Comparison of ENCODE assay signal across 19 mouse cellular contexts in the genomic region with DNA sequence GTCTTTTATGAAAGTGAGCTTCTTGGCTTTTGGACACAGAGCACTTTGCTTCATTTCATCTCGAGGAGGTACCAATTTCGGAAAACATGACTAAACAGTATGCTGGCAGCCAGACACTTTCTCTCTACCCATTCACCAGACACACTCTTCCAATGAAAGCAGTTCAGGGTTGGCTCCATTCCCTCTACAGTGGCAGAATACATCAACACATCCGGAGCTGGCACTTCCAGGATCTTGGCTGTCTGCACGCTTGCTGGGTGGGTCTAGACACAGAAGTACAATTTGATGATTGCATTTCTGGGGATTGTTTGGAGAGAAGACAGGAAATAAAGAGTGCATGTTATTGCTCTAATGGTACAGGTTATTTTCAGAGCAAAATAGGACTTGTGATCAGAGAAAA. TPM values are rescaled to one million over a fixed set of nuclear protein-coding genes. Genes with fewer than 3 reads are reported as not detected.
DNase-seq lines count a peak whose midpoint lies in the region; TF ChIP-seq lines count a peak whose summit lies in the region.
"Had no signal": no experiment of that assay in that cellular context is flagged by ENCODE, and none has a peak within 500 bp of the region (broad histone marks: within the 10 kb centered on the region; RNA-seq: fewer than 3 reads in every experiment).

No protein-coding gene starts in this region.

- H3K4me3 ChIP-seq in lung, adult 2 months (replicated peaks; ENCODE audit: extremely low read depth, low read depth, low read length), result no peak overlapping the region
- H3K4me3 ChIP-seq: erythroblast, embryonic 14.5 days; liver, embryonic 13.5 days; megakaryocyte, embryonic 14.5 days had no signal

- DNase-seq in heart, adult 11 months, result peak; percentile 66
- DNase-seq in heart, postnatal 10 days, result no peak
- peak; percentile 26 to 48 for DNase-seq in lung, adult 18-20 months
- no peak for DNase-seq in lung, adult 2 months
- DNase-seq in fibroblast of lung, adult 2 months (ENCODE audit: low read depth), result peak; percentile 64
- peak; percentile 75 for DNase-seq in lung, postnatal 36 days
- DNase-seq in gastrocnemius, postnatal 14 days, result no peak
- DNase-seq: adrenal gland, postnatal 14 days; gastrocnemius, postnatal 25 days; left cerebral cortex, postnatal 4 days; liver, embryonic 13.5 days had no signal

- TF ChIP-seq POLR2A in lung, adult 2 months (IDR thresholded peaks at IDR 0.05; ENCODE audit: borderline replicate concordance, extremely low read depth, low read depth, low read length), result no peak

- no peak for TF ChIP-seq CTCF in lung, adult 2 months (IDR thresholded peaks at IDR 0.05; ENCODE audit: insufficient read depth, low read length)

- 35% methylated on average over 4 of the region's 4 CpGs for WGBS in lung, adult 2 months

- intact Hi-C loops in heart, postnatal 10 days (cut with DNase I), result no loop called here
- intact Hi-C loops in gastrocnemius, postnatal 14 days (cut with DNase I; ENCODE audit: low total_unique reads), result no loop called here

- peaks cover 2% of the 10 kb centered on the region; the same call in 1 of the 2 replicates for H3K4me1 ChIP-seq in lung, adult 2 months (ENCODE audit: control insufficient read depth, insufficient read depth, low read length)
- H3K4me1 ChIP-seq: liver, embryonic 13.5 days; megakaryocyte, embryonic 14.5 days had no signal

RNA-seq across cellular contexts. Expression of gene Gm21897, which starts 21.8 kb away (rescaled TPM):
- total RNA-seq in heart, postnatal 10 days (2021), result not detected
- not detected in 2 replicates for polyA plus RNA-seq in lung, adult 2 months (2012; rRNA removed)
- not detected for total RNA-seq in gastrocnemius, postnatal 14 days (2021)
- total RNA-seq: adrenal gland, postnatal 14 days; CH12.LX; gastrocnemius, postnatal 25 days; layer of hippocampus, adult 18-20 months; left cerebral cortex, postnatal 4 days had no signal
- polyA plus RNA-seq: erythroblast, embryonic 14.5 days; heart, embryonic 14.5 days; hindbrain, embryonic 14.5 days; liver, embryonic 13.5 days; spleen, adult 2 months; testis, adult 2 months had no signal

Comparison
In these comparisons a context has a peak if more than half of its experiments do, and no peak if none do; other contexts are left out.
1. DNase-seq: peak in heart, adult 11 months (single experiment), lung, adult 18-20 months (2 of 2), fibroblast of lung, adult 2 months (single experiment) and lung, postnatal 36 days (single experiment); none in heart, postnatal 10 days (0 of 2), lung, adult 2 months (single experiment) and gastrocnemius, postnatal 14 days (single experiment).